Mouse (Mus musculus) gastrocnemius, postnatal 14 days (tissue): ENCODE data around the gene Ldah. TPM values are rescaled to one million over a fixed set of nuclear protein-coding genes. Genes with fewer than 3 reads are reported as not detected.
A peak's percentile ranks its signal among the peaks of the same experiment; 100 is the strongest.

Source experiments
- DNase-seq: peaks from one replicate; pipeline ENCODE4 v3.0.0; 2021; ENCODE audit warnings: mixed read lengths
- intact Hi-C: fragments of 180-260 bp; cut with DNase I; formaldehyde crosslinking; loops from one replicate; pipeline ENCODE4 v1.15.1; 2025; ENCODE audit warnings: low total_unique reads
- total RNA-seq, 2 experiments: library from RNA; stranded (reverse); gene quantifications; 2 replicates each; pipeline ENCODE4 v1.2.3; 2021

The Ldah gene
- total RNA-seq, 2 experiments from 2014 or later = 9.8 to 10.6 TPM

- intact Hi-C loops = no loop called here
- DNase-seq = peak; percentile 62
Observed at GRCm38 (mm10) chr12:8334261-8334660, 126.4 kb downstream of the Ldah start.

Other genes starting within 250 kb of the Ldah start
- under 1 TPM; 0.04 to 0.07 TPM for gene Apob, start 230.5 kb upstream of the Ldah start, total RNA-seq
- not detected for gene Gdf7, start 93.8 kb downstream of the Ldah start, total RNA-seq
- gene Hs1bp3, start 105.3 kb downstream of the Ldah start, total RNA-seq = 1 to 10 TPM; 5.0 to 5.9 TPM